Mouse (Mus musculus) midbrain, embryonic 11.5 days (tissue): Measurements from ENCODE around the gene Fthl17e. TPM values are rescaled to one million over a fixed set of nuclear protein-coding genes. Genes with fewer than 3 reads are reported as not detected.

ENCODE experiments used
- polyA plus RNA-seq: library from polyadenylated mRNA; unstranded; fragments of >200 nt; fragmentation: Nextera tagmentation; extraction: Ambion mirVana; gene quantifications from 2 replicates; pipeline ENCODE4 v1.2.1, GENCODE M21; 2014

The Fthl17e gene
- polyA plus RNA-seq, 1 experiment from 2014 or later = not detected

Other genes starting within 250 kb of the Fthl17e start
- not detected in 2 replicates for gene Ssxb5, start 229.8 kb upstream of the Fthl17e start, polyA plus RNA-seq
- not detected in 2 replicates for gene Gm6592, start 189.5 kb upstream of the Fthl17e start, polyA plus RNA-seq
- not detected in 2 replicates for gene Gm5751, start 159.2 kb upstream of the Fthl17e start, polyA plus RNA-seq
- 8.1 and 9.7 TPM in 2 replicates for gene B630019K06Rik, start 141.1 kb upstream of the Fthl17e start, polyA plus RNA-seq
- gene Fthl17b, start 70.5 kb upstream of the Fthl17e start, polyA plus RNA-seq = not detected in 2 replicates
- not detected in 2 replicates for gene Fthl17c, start 56.9 kb upstream of the Fthl17e start, polyA plus RNA-seq
- gene Fthl17d, start 46.7 kb upstream of the Fthl17e start, polyA plus RNA-seq = not detected in 2 replicates
- not detected in 2 replicates for gene Fthl17f, start 29.5 kb downstream of the Fthl17e start, polyA plus RNA-seq
- gene 4930402K13Rik, start 71.1 kb downstream of the Fthl17e start, polyA plus RNA-seq = not detected in 2 replicates
- 0.66 and 0.90 TPM in 2 replicates for gene Lancl3, start 166.4 kb downstream of the Fthl17e start, polyA plus RNA-seq
- 0.72 TPM in 1 of 2 replicates, not detected in the other for gene Gm14862, start 223.4 kb downstream of the Fthl17e start, polyA plus RNA-seq
- gene Xk, start 239.3 kb downstream of the Fthl17e start, polyA plus RNA-seq = 2.9 and 3.4 TPM in 2 replicates